Mouse (Mus musculus) lung, postnatal 0 days (tissue): ENCODE measurements around the gene Lpcat3. TPM values are rescaled to one million over a fixed set of nuclear protein-coding genes. Genes with fewer than 3 reads are reported as not detected.
A peak's percentile ranks its signal among the peaks of the same experiment; 100 is the strongest.
"Not testable (repeated sequence)": the region's sequence is repeated elsewhere in the genome, so short reads cannot be mapped to it uniquely, and the experiment has no call there.

Source experiments
- ATAC-seq: fragments of 200-750 bp; cut with Nextera tagmentation; 2 replicates; pipeline ENCODE4 v1.8.0; 2017; ENCODE audit warnings: moderate library complexity
- DNase-seq: peaks from one replicate; pipeline ENCODE4 v3.0.0-alpha.2; 2016; ENCODE audit warnings: low spot score
- H3K27ac ChIP-seq: fragments of 300-500 bp; sonication (generic); 2 replicates; pipeline ENCODE4 v1.5.1; 2014; ENCODE audit warnings: antibody characterized with exemption, mild to moderate bottlenecking, low read length, mixed read lengths
- H3K27me3 ChIP-seq: fragments of 300-500 bp; sonication (generic); replicated peaks from 2 replicates; pipeline ENCODE4 v1.6.1; 2014; ENCODE audit warnings: low read length, mixed read lengths; ENCODE audit not compliant: insufficient read depth
- H3K36me3 ChIP-seq: fragments of 300-500 bp; sonication (generic); 2 replicates; pipeline ENCODE4 v1.6.1; 2014; ENCODE audit warnings: low read length, mixed read lengths; ENCODE audit not compliant: insufficient read depth
- H3K4me1 ChIP-seq: fragments of 300-500 bp; sonication (generic); 2 replicates; pipeline ENCODE4 v1.6.1; 2014; ENCODE audit warnings: antibody characterized with exemption, low read depth, low read length, mixed read lengths; ENCODE audit not compliant: insufficient read depth
- H3K4me2 ChIP-seq: fragments of 300-500 bp; sonication (generic); replicated peaks from 2 replicates; pipeline ENCODE4 v1.6.1; 2014; ENCODE audit warnings: low read depth, mild to moderate bottlenecking, low read length, moderate library complexity, mixed read lengths
- H3K4me3 ChIP-seq: fragments of 300-500 bp; sonication (generic); 2 replicates; pipeline ENCODE4 v1.5.1; 2014; ENCODE audit warnings: low read depth, low read length
- H3K9ac ChIP-seq: fragments of 300-500 bp; sonication (generic); replicated peaks from 2 replicates; pipeline ENCODE4 v1.6.1; 2014; ENCODE audit warnings: low read depth, mild to moderate bottlenecking
- H3K9me3 ChIP-seq: fragments of 300-500 bp; sonication (generic); 2 replicates; pipeline ENCODE4 v1.6.1; 2016; ENCODE audit warnings: low read length, mixed read lengths
- CTCF ChIP-seq: IDR thresholded peaks from 2 replicates; pipeline ENCODE4 v1.5.1; 2016; ENCODE audit warnings: antibody characterized with exemption, mild to moderate bottlenecking
- EP300 ChIP-seq: IDR thresholded peaks from 2 replicates; pipeline ENCODE4 v1.6.1; 2016; ENCODE audit warnings: antibody characterized with exemption, mild to moderate bottlenecking, control low read depth
- WGBS: fragments of 180-500 bp; shearing (Covaris S2); extraction: QIAGEN DNeasy Blood & Tissue Kit; methylation state at CpG from one replicate; pipeline ENCODE4 v1.1.7; 2014; 5-methylcytosine and 5-hydroxymethylcytosine counted together
- polyA plus RNA-seq: library from polyadenylated mRNA; unstranded; fragments of >200 nt; fragmentation: Nextera tagmentation; extraction: Ambion mirVana; gene quantifications from 2 replicates; pipeline ENCODE4 v1.2.1, GENCODE M21; 2015

Gene Lpcat3
- polyA plus RNA-seq, 1 experiment from 2014 or later: 67.3 TPM

DNA sequence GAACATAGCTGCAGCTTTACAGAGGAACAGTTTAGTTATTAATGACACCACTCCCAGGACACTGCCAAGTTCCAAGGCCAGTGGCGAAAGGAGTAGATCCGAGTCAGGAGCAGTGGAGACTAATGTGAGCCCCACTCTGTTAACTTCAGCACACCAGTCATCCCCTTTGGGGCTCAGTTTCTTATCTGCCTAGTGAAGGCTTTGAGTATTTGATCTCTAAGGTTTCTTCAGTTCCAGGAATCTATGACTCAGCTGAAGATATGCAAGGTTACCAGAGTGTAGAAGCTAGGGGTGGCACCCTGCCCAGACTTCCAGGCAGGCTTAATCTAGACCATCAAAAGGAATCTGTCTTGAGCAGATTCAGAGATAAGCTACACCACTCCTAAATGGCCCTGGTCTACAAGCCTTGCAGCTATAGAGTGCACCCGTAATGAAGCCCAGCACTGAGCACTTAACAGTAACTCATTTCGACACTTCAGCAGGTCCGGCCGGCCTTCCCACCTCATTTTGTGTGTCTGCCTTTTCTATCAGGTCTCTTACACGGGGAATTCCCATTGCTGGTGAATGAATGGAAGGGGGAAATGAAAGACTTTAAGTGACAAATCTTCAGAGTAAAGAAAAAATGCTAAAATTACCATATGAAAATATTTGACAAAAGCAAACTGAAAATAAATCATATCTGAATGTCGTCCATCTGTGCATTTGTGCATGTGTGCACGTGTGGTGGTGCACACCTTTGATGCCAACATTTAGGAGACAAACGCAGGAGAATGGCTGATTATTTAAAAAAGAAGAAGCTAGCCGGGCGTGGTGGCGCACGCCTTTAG lies 21.0 kb downstream of the Lpcat3 start:
- Histone ChIP-seq H3K9ac (no peak overlapping the region), H3K27ac (peak overlapping the region; percentile 66), H3K27me3 (no peaks in the 10 kb centered on the region), H3K36me3 (no peaks in the 10 kb centered on the region), H3K4me3 (no peak overlapping the region), H3K4me1 (peaks cover 12% of the 10 kb centered on the region; the same call in 1 of the 2 replicates), H3K4me2 (no peak overlapping the region), H3K9me3 (no peaks in the 10 kb centered on the region)
- DNase-seq (peak; percentile 91), ATAC-seq (peak; percentile 98)
- no peak for TF ChIP-seq CTCF
- TF ChIP-seq EP300: peak; percentile 92
- 58% methylated on average over 14 of the region's 14 CpGs for WGBS

- no peak overlapping the region for H3K9ac ChIP-seq
- H3K27ac ChIP-seq: no peak overlapping the region
- no peak overlapping the region for H3K4me3 ChIP-seq
- no peak for ATAC-seq
- TF ChIP-seq CTCF (no peak), EP300 (no peak)
- H3K4me1 ChIP-seq: peaks cover 12% of the 10 kb centered on the region; the same call in 1 of the 2 replicates
- no peaks in the 10 kb centered on the region for H3K36me3 ChIP-seq
- H3K27me3 ChIP-seq: no peaks in the 10 kb centered on the region
- H3K4me2 ChIP-seq: no peak overlapping the region
- no peak for DNase-seq
- WGBS: 85% methylated on average over 12 of the region's 12 CpGs
- H3K9me3 ChIP-seq: no peaks in the 10 kb centered on the region
Measured at GRCm38 (mm10) chr6:124685606-124686386, 23.0 kb downstream of the Lpcat3 start.

DNA sequence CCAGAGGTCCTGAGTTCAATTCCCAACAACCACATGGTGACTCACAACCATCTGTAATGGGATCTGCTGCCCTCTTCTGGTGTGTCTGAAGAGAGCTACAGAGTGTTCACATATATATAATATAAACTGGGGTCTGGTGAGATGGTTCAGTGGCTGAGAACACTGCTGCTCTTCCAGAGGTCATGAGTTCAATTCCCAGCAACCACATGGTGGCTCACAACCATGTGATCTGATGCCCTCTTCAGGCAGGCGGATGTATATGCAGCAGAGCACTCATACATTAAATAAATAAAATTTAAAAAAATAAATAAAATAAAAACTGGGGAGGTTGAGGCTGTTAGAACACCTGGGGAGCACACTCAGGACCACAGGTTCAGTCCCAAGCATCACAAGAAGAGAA lies 23.8 kb downstream of the Lpcat3 start:
- not testable (repeated sequence) for H3K36me3 ChIP-seq, H3K27me3 ChIP-seq, H3K27ac ChIP-seq

GRCm38 (mm10) chr6:124688151-124688758 lies 25.4 kb downstream of the Lpcat3 start:
- Histone ChIP-seq H3K9ac (no peak overlapping the region), H3K4me2 (no peak overlapping the region)
- WGBS: 58% methylated on average over 8 of the region's 8 CpGs

More for the DNA sequence above, 23.8 kb downstream of the Lpcat3 start:
- peak; percentile 26; the same call in 1 of the 2 replicates for TF ChIP-seq CTCF
- not testable (repeated sequence) for H3K4me3 ChIP-seq, H3K9me3 ChIP-seq, H3K4me2 ChIP-seq, H3K9ac ChIP-seq, DNase-seq, ATAC-seq
- peaks cover 12% of the 10 kb centered on the region; the same call in 1 of the 2 replicates for H3K4me1 ChIP-seq
- 86% methylated on average over 1 of the region's 1 CpGs for WGBS

DNA sequence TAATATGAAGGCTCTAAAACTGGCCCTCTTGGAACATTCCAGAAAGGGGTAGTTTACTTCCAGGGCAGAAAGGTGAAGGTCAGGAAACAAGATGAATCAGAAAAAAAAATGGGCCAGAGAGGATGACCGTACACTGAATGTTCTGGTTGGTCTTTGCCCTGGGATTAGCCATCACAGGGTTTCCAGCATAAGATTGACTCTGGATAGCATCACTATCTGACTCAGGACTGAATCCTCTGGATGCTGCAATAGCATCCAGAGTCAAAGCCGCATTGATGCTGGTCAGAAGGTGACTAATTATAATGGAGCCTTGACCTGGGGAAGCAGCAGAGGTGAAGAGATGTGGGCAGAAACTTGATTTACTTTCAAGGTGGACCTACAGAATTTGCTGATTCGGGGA lies 26.2 kb downstream of the Lpcat3 start:
- ATAC-seq: no peak
- peaks cover 5% of the 10 kb centered on the region; the same call in 1 of the 2 replicates for H3K4me1 ChIP-seq
- no peaks in the 10 kb centered on the region for H3K9me3 ChIP-seq
- no peak for TF ChIP-seq CTCF
- no peak for TF ChIP-seq EP300
- 86% methylated on average over 3 of the region's 3 CpGs for WGBS
- H3K27ac ChIP-seq: no peak overlapping the region
- DNase-seq: no peak
- no peak overlapping the region for H3K9ac ChIP-seq
- no peaks in the 10 kb centered on the region for H3K36me3 ChIP-seq
- no peaks in the 10 kb centered on the region for H3K27me3 ChIP-seq
- no peak overlapping the region for H3K4me2 ChIP-seq
- H3K4me3 ChIP-seq: no peak overlapping the region

More at GRCm38 (mm10) chr6:124688151-124688758, 25.4 kb downstream of the Lpcat3 start:
- Histone ChIP-seq H3K4me1 (peaks cover 4% of the 10 kb centered on the region; the same call in 1 of the 2 replicates), H3K27me3 (no peaks in the 10 kb centered on the region), H3K4me3 (no peak overlapping the region), H3K9me3 (no peaks in the 10 kb centered on the region), H3K36me3 (no peaks in the 10 kb centered on the region), H3K27ac (no peak overlapping the region)
- DNase-seq (no peak), ATAC-seq (no peak)
- TF ChIP-seq CTCF: no peak
- TF ChIP-seq EP300: no peak

DNA sequence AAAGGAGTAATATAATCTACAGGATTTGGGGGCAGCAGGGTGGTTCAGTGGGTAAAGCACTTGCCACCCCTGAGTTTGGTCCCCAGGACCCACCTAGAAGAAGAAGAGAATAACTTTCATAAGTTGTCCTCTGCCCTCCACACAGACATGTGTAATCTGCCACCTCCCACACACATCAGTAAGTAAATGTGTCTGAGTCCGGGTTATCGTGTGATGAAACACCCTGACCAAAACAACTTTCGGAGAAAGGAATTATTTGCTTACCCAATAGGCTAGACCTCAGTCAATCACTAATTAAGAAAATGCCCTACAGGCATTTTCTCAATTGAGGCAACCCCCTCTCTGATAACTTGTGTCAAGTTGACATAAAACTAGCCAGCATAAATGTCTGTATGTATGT lies 27.7 kb downstream of the Lpcat3 start:
- Histone ChIP-seq H3K4me1 (peaks cover 14% of the 10 kb centered on the region; the same call in 1 of the 2 replicates), H3K27me3 (no peaks in the 10 kb centered on the region), H3K4me2 (no peak overlapping the region), H3K36me3 (no peaks in the 10 kb centered on the region), H3K9me3 (no peaks in the 10 kb centered on the region), H3K9ac (no peak overlapping the region), H3K4me3 (no peak overlapping the region), H3K27ac (no peak overlapping the region)
- DNase-seq (no peak), ATAC-seq (no peak)
- 80% methylated on average over 3 of the region's 3 CpGs for WGBS
- no peak for TF ChIP-seq EP300
- TF ChIP-seq CTCF: no peak
